Mouse (Mus musculus) hindbrain, embryonic 12.5 days (tissue): ENCODE measurements around the gene Cox7b. TPM values are rescaled to one million over a fixed set of nuclear protein-coding genes. Genes with fewer than 3 reads are reported as not detected.

ENCODE experiments used
- ATAC-seq: fragments of 200-750 bp; cut with Nextera tagmentation; 2 replicates; pipeline ENCODE4 v1.8.0; 2017; ENCODE audit warnings: moderate TSS enrichment; ENCODE audit not compliant: low FRiP score
- H3K27ac ChIP-seq: fragments of 300-500 bp; sonication (generic); 2 replicates; pipeline ENCODE4 v1.5.1; 2016; ENCODE audit warnings: mild to moderate bottlenecking
- H3K27me3 ChIP-seq: fragments of 300-500 bp; sonication (generic); 2 replicates; pipeline ENCODE4 v1.6.1; 2016; ENCODE audit warnings: mild to moderate bottlenecking
- H3K36me3 ChIP-seq: fragments of 300-500 bp; sonication (generic); 2 replicates; pipeline ENCODE4 v1.6.1; 2016; ENCODE audit warnings: mild to moderate bottlenecking
- H3K4me1 ChIP-seq: fragments of 300-500 bp; sonication (generic); 2 replicates; pipeline ENCODE4 v1.6.1; 2016
- H3K4me2 ChIP-seq: fragments of 300-500 bp; sonication (generic); replicated peaks from 2 replicates; pipeline ENCODE4 v1.6.1; 2016; ENCODE audit warnings: mild to moderate bottlenecking
- H3K4me3 ChIP-seq: fragments of 300-500 bp; sonication (generic); 2 replicates; pipeline ENCODE4 v1.5.1; 2016; ENCODE audit warnings: mild to moderate bottlenecking
- H3K9ac ChIP-seq: fragments of 300-500 bp; sonication (generic); 2 replicates; pipeline ENCODE4 v1.6.1; 2016; ENCODE audit warnings: mild to moderate bottlenecking, moderate library complexity
- H3K9me3 ChIP-seq: fragments of 300-500 bp; sonication (generic); replicated peaks from 2 replicates; pipeline ENCODE4 v1.6.1; 2016; ENCODE audit warnings: mild to moderate bottlenecking
- WGBS: fragments of 180-500 bp; shearing (Covaris S2); methylation state at CpG from one replicate; pipeline ENCODE4 v1.1.7; 2016; 5-methylcytosine and 5-hydroxymethylcytosine counted together
- polyA plus RNA-seq: library from polyadenylated mRNA; unstranded; fragments of >200 nt; fragmentation: Nextera tagmentation; extraction: Ambion mirVana; gene quantifications from 2 replicates; pipeline ENCODE4 v1.2.1, GENCODE M21; 2016

Gene Cox7b
- polyA plus RNA-seq, 1 experiment from 2014 or later = 293 TPM

GRCm38 (mm10) chrX:106030176-106030575 lies 14.7 kb downstream of the Cox7b start:
- ATAC-seq = no peak
- H3K27me3 ChIP-seq = no peaks in the 10 kb centered on the region
- 80% methylated on average over 5 of the region's 5 CpGs for WGBS

GRCm38 (mm10) chrX:106031124-106031523 lies 15.6 kb downstream of the Cox7b start:
- no peak overlapping the region for H3K4me3 ChIP-seq
- no peaks in the 10 kb centered on the region for H3K36me3 ChIP-seq
- no peaks in the 10 kb centered on the region for H3K27me3 ChIP-seq
- no peak overlapping the region for H3K9ac ChIP-seq
- no peak overlapping the region for H3K4me2 ChIP-seq
- no peaks in the 10 kb centered on the region for H3K9me3 ChIP-seq
- ATAC-seq = no peak
- 0 out of 2 replicates have a peak, but pooled peaks cover 2% of the 10 kb centered on the region for H3K4me1 ChIP-seq
- H3K27ac ChIP-seq = no peak overlapping the region

More at GRCm38 (mm10) chrX:106030176-106030575, 14.7 kb downstream of the Cox7b start:
- Histone ChIP-seq H3K4me1 (0 out of 2 replicates have a peak, but pooled peaks cover 2% of the 10 kb centered on the region), H3K9me3 (no peaks in the 10 kb centered on the region), H3K27ac (no peak overlapping the region), H3K9ac (no peak overlapping the region), H3K4me3 (no peak overlapping the region), H3K4me2 (no peak overlapping the region), H3K36me3 (no peaks in the 10 kb centered on the region)

GRCm38 (mm10) chrX:106035727-106036126 lies 20.2 kb downstream of the Cox7b start:
- Histone ChIP-seq H3K4me2 (no peak overlapping the region), H3K27me3 (no peaks in the 10 kb centered on the region), H3K4me3 (no peak overlapping the region), H3K27ac (no peak overlapping the region), H3K9me3 (no peaks in the 10 kb centered on the region), H3K4me1 (no peaks in the 10 kb centered on the region), H3K36me3 (no peaks in the 10 kb centered on the region), H3K9ac (no peak overlapping the region)
- no peak for ATAC-seq
- WGBS = 78% methylated on average over 2 of the region's 2 CpGs

- no peak for ATAC-seq
- Histone ChIP-seq H3K9ac (no peak overlapping the region), H3K9me3 (no peaks in the 10 kb centered on the region), H3K4me1 (no peaks in the 10 kb centered on the region), H3K4me3 (no peak overlapping the region), H3K27ac (no peak overlapping the region), H3K4me2 (no peak overlapping the region), H3K36me3 (no peaks in the 10 kb centered on the region), H3K27me3 (no peaks in the 10 kb centered on the region)
- WGBS = 94% methylated on average over 3 of the region's 3 CpGs
Observed at GRCm38 (mm10) chrX:106037185-106037752, 21.8 kb downstream of the Cox7b start.

- H3K27me3 ChIP-seq = 0 out of 2 replicates have a peak, but pooled peaks cover 3% of the 10 kb centered on the region
- H3K36me3 ChIP-seq = no peaks in the 10 kb centered on the region
- no peak for ATAC-seq
- no peak overlapping the region for H3K4me3 ChIP-seq
- H3K4me2 ChIP-seq = no peak overlapping the region
- no peaks in the 10 kb centered on the region for H3K9me3 ChIP-seq
- H3K4me1 ChIP-seq = no peaks in the 10 kb centered on the region
- H3K27ac ChIP-seq = no peak overlapping the region
- WGBS = 63% methylated on average over 8 of the region's 8 CpGs
- no peak overlapping the region for H3K9ac ChIP-seq
Observed at GRCm38 (mm10) chrX:106043863-106044617, 28.5 kb downstream of the Cox7b start.

GRCm38 (mm10) chrX:106045455-106045854 lies 30.0 kb downstream of the Cox7b start:
- Histone ChIP-seq H3K4me3 (no peak overlapping the region), H3K27ac (no peak overlapping the region), H3K36me3 (no peaks in the 10 kb centered on the region), H3K27me3 (0 out of 2 replicates have a peak, but pooled peaks cover 3% of the 10 kb centered on the region), H3K9me3 (no peaks in the 10 kb centered on the region), H3K9ac (no peak overlapping the region), H3K4me1 (no peaks in the 10 kb centered on the region), H3K4me2 (no peak overlapping the region)
- WGBS = 41% methylated on average over 2 of the region's 2 CpGs
- ATAC-seq = no peak

GRCm38 (mm10) chrX:106045928-106046327 lies 30.4 kb downstream of the Cox7b start:
- Histone ChIP-seq H3K36me3 (no peaks in the 10 kb centered on the region), H3K4me2 (no peak overlapping the region), H3K9me3 (no peaks in the 10 kb centered on the region), H3K27me3 (0 out of 2 replicates have a peak, but pooled peaks cover 3% of the 10 kb centered on the region), H3K4me1 (no peaks in the 10 kb centered on the region), H3K9ac (no peak overlapping the region), H3K4me3 (no peak overlapping the region), H3K27ac (no peak overlapping the region)
- WGBS = 86% methylated on average over 9 of the region's 9 CpGs
- no peak for ATAC-seq

- H3K27me3 ChIP-seq = no peaks in the 10 kb centered on the region
- no peak overlapping the region for H3K9ac ChIP-seq
- no peaks in the 10 kb centered on the region for H3K4me1 ChIP-seq
- H3K4me2 ChIP-seq = no peak overlapping the region
- no peaks in the 10 kb centered on the region for H3K9me3 ChIP-seq
- no peak for ATAC-seq
- no peaks in the 10 kb centered on the region for H3K36me3 ChIP-seq
- H3K27ac ChIP-seq = no peak overlapping the region
- 91% methylated on average over 1 of the region's 1 CpGs for WGBS
- H3K4me3 ChIP-seq = no peak overlapping the region
Observed at GRCm38 (mm10) chrX:106048191-106048590, 32.7 kb downstream of the Cox7b start.

Other genes starting within 250 kb of the Cox7b start
- 222 and 249 TPM in 2 replicates for gene Atrx, start 86.3 kb upstream of the Cox7b start, polyA plus RNA-seq
- 46.5 and 49.9 TPM in 2 replicates for gene Magt1, start 3.8 kb upstream of the Cox7b start, polyA plus RNA-seq
- 29.1 and 30.2 TPM in 2 replicates for gene Atp7a, start 11.6 kb downstream of the Cox7b start, polyA plus RNA-seq
- gene Tlr13, start 127.5 kb downstream of the Cox7b start, polyA plus RNA-seq = 0.34 and 0.37 TPM in 2 replicates
- 290 and 293 TPM in 2 replicates for gene Pgk1, start 171.4 kb downstream of the Cox7b start, polyA plus RNA-seq
- gene Taf9b, start 205.5 kb downstream of the Cox7b start, polyA plus RNA-seq = 13.8 and 13.9 TPM in 2 replicates
- not detected in 2 replicates for gene Fnd3c2, start 239.7 kb downstream of the Cox7b start, polyA plus RNA-seq